Mouse (Mus musculus) intestine, postnatal 0 days (tissue): Measurements from ENCODE around the gene Dlgap4. TPM values are rescaled to one million over a fixed set of nuclear protein-coding genes. Genes with fewer than 3 reads are reported as not detected.

Source experiments
- ATAC-seq: fragments of 200-750 bp; cut with Nextera tagmentation; 2 replicates; pipeline ENCODE4 v1.8.0; 2017; ENCODE audit warnings: mild to moderate bottlenecking, moderate TSS enrichment, moderate library complexity
- H3K27ac ChIP-seq: fragments of 300-500 bp; sonication (generic); 2 replicates; pipeline ENCODE4 v1.5.1; 2014; ENCODE audit warnings: mild to moderate bottlenecking, low read depth, low read length, moderate library complexity
- H3K27me3 ChIP-seq: fragments of 300-500 bp; sonication (generic); replicated peaks from 2 replicates; pipeline ENCODE4 v1.6.1; 2014; ENCODE audit warnings: low read length, mixed read lengths; ENCODE audit not compliant: control insufficient read depth, insufficient read depth
- H3K36me3 ChIP-seq: fragments of 300-500 bp; sonication (generic); 2 replicates; pipeline ENCODE4 v1.6.1; 2014; ENCODE audit warnings: mild to moderate bottlenecking, moderate library complexity; ENCODE audit not compliant: control insufficient read depth, insufficient read depth
- H3K4me1 ChIP-seq: fragments of 300-500 bp; sonication (generic); replicated peaks from 2 replicates; pipeline ENCODE4 v1.6.1; 2014; ENCODE audit warnings: antibody characterized with exemption, low read length, mixed read lengths; ENCODE audit not compliant: control insufficient read depth, insufficient read depth
- H3K4me2 ChIP-seq: fragments of 300-500 bp; sonication (generic); replicated peaks from 2 replicates; pipeline ENCODE4 v1.6.1; 2014; ENCODE audit warnings: low read depth, mild to moderate bottlenecking, moderate library complexity
- H3K4me3 ChIP-seq: fragments of 300-500 bp; sonication (generic); 2 replicates; pipeline ENCODE4 v1.5.1; 2014; ENCODE audit warnings: low read depth, low read length
- H3K9ac ChIP-seq: fragments of 300-500 bp; sonication (generic); 2 replicates; pipeline ENCODE4 v1.6.1; 2014; ENCODE audit warnings: mild to moderate bottlenecking, low read depth, low read length
- H3K9me3 ChIP-seq: fragments of 300-500 bp; sonication (generic); 2 replicates; pipeline ENCODE4 v1.6.1; 2016; ENCODE audit warnings: mixed run types; ENCODE audit not compliant: control insufficient read depth
- CTCF ChIP-seq: sonication (generic); IDR thresholded peaks from 2 replicates; pipeline ENCODE4 v1.5.1; 2016; ENCODE audit warnings: low read depth, mild to moderate bottlenecking, control low read depth, antibody characterized with exemption, moderate library complexity
- WGBS: fragments of 180-500 bp; shearing (Covaris S2); extraction: QIAGEN DNeasy Blood & Tissue Kit; methylation state at CpG from one replicate; pipeline ENCODE4 v1.1.7; 2014; 5-methylcytosine and 5-hydroxymethylcytosine counted together
- polyA plus RNA-seq: library from polyadenylated mRNA; unstranded; fragments of >200 nt; fragmentation: Nextera tagmentation; extraction: Ambion mirVana; gene quantifications from 2 replicates; pipeline ENCODE4 v1.2.1, GENCODE M21; 2015

The Dlgap4 gene
- polyA plus RNA-seq, 1 experiment from 2014 or later: 43.1 TPM

DNA sequence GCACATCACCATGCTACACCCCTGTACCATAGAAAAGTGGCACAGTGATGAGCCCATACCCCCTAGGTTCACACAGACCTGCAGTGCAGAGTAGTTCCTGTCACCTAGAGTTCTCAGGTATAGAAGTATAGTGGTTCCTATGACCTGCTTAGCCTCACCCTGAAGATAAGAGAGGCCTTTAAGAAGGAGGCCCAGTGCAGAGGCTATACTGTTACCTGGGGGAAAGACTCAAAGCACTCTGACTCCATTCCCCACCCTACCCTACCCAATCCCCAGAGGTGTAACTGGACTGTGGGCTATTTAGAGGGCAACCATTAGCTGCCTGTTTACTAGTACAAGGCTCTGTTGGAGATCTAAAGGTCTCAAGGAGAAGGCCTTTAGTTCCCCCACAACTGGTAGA is 118.1 kb downstream of the Dlgap4 start:
- no peak for TF ChIP-seq CTCF

GRCm38 (mm10) chr2:156732109-156732508 is 118.6 kb downstream of the Dlgap4 start:
- Histone ChIP-seq H3K9me3 (no peaks in the 10 kb centered on the region), H3K9ac (no peak overlapping the region), H3K4me3 (no peak overlapping the region), H3K27ac (peak overlapping the region; percentile 78), H3K27me3 (no peaks in the 10 kb centered on the region), H3K4me2 (peak overlapping the region; percentile 32), H3K4me1 (peaks cover 11% of the 10 kb centered on the region), H3K36me3 (peaks cover 5% of the 10 kb centered on the region; the same call in 1 of the 2 replicates)
- TF ChIP-seq CTCF: no peak
- peak; percentile 87 for ATAC-seq
- 27% methylated on average over 6 of the region's 6 CpGs for WGBS

More for the DNA sequence above, 118.1 kb downstream of the Dlgap4 start:
- Histone ChIP-seq H3K27me3 (no peaks in the 10 kb centered on the region), H3K9ac (no peak overlapping the region), H3K4me2 (peak overlapping the region; percentile 32; the same call in 1 of the 2 replicates), H3K9me3 (no peaks in the 10 kb centered on the region), H3K27ac (peak overlapping the region; percentile 78), H3K4me3 (no peak overlapping the region), H3K4me1 (peaks cover 15% of the 10 kb centered on the region), H3K36me3 (peaks cover 5% of the 10 kb centered on the region; the same call in 1 of the 2 replicates)
- peak; percentile 43 for ATAC-seq

GRCm38 (mm10) chr2:156735761-156736335 is 122.3 kb downstream of the Dlgap4 start:
- Histone ChIP-seq H3K4me3 (no peak overlapping the region), H3K9me3 (no peaks in the 10 kb centered on the region), H3K27me3 (no peaks in the 10 kb centered on the region), H3K9ac (no peak overlapping the region), H3K36me3 (peaks cover 5% of the 10 kb centered on the region; the same call in 1 of the 2 replicates), H3K27ac (no peak overlapping the region), H3K4me2 (no peak overlapping the region), H3K4me1 (peaks cover 6% of the 10 kb centered on the region; the same call in 1 of the 2 replicates)
- no peak for TF ChIP-seq CTCF
- 77% methylated on average over 3 of the region's 3 CpGs for WGBS
- no peak for ATAC-seq

GRCm38 (mm10) chr2:156736846-156737245 is 123.3 kb downstream of the Dlgap4 start:
- H3K27me3 ChIP-seq: no peaks in the 10 kb centered on the region
- no peak for ATAC-seq
- H3K4me3 ChIP-seq: no peak overlapping the region
- WGBS: 42% methylated on average over 7 of the region's 7 CpGs
- H3K4me1 ChIP-seq: peaks cover 6% of the 10 kb centered on the region; the same call in 1 of the 2 replicates
- H3K9me3 ChIP-seq: no peaks in the 10 kb centered on the region
- H3K36me3 ChIP-seq: peaks cover 5% of the 10 kb centered on the region; the same call in 1 of the 2 replicates
- TF ChIP-seq CTCF: no peak
- no peak overlapping the region for H3K4me2 ChIP-seq
- H3K27ac ChIP-seq: no peak overlapping the region
- H3K9ac ChIP-seq: no peak overlapping the region

- no peak overlapping the region for H3K4me3 ChIP-seq
- H3K36me3 ChIP-seq: peaks cover 5% of the 10 kb centered on the region; the same call in 1 of the 2 replicates
- no peak overlapping the region for H3K4me2 ChIP-seq
- no peak overlapping the region for H3K9ac ChIP-seq
- 58% methylated on average over 7 of the region's 7 CpGs for WGBS
- no peaks in the 10 kb centered on the region for H3K27me3 ChIP-seq
- no peak overlapping the region for H3K27ac ChIP-seq
- TF ChIP-seq CTCF: no peak
- H3K4me1 ChIP-seq: peaks cover 6% of the 10 kb centered on the region; the same call in 1 of the 2 replicates
- H3K9me3 ChIP-seq: no peaks in the 10 kb centered on the region
- ATAC-seq: peak; percentile 42
These were observed 124.5 kb downstream of the Dlgap4 start for GRCm38 (mm10) chr2:156737976-156738375.

GRCm38 (mm10) chr2:156741265-156741664 is 127.8 kb downstream of the Dlgap4 start:
- no peaks in the 10 kb centered on the region for H3K9me3 ChIP-seq
- WGBS: 54% methylated on average over 9 of the region's 9 CpGs
- H3K4me2 ChIP-seq: no peak overlapping the region
- no peaks in the 10 kb centered on the region for H3K27me3 ChIP-seq
- H3K4me3 ChIP-seq: no peak overlapping the region
- peaks cover 15% of the 10 kb centered on the region for H3K36me3 ChIP-seq
- no peak for ATAC-seq
- H3K4me1 ChIP-seq: 0 out of 2 replicates have a peak, but pooled peaks cover 3% of the 10 kb centered on the region
- no peak for TF ChIP-seq CTCF
- no peak overlapping the region for H3K9ac ChIP-seq
- no peak overlapping the region; the same call in 1 of the 2 replicates for H3K27ac ChIP-seq
